8 mouse cellular contexts compared by ENCODE assay signal in the genomic region with DNA sequence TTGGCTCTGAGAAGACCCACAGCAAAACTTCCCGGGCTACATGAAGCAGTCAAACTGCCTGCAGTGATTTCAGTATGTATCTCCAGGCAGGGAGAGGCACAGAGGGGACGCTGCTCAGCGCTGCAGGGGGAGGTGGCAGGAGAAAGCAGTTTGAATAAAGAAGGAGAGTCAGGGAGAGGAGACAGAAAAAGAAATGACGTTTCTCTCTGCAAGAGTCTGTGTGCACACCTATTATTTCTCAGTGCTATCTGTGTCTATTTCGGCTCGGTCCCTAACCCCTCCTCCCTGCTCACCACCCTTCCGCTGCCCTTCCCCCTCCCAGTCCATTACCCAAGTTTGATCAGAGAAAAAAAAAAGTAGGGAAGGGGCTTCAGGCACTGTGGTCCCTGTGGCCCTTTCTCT.
DNase-seq lines count a peak whose midpoint lies in the region; ATAC-seq and TF ChIP-seq lines count a peak whose summit lies in the region.

No protein-coding gene starts in this region.

- H3K4me3 ChIP-seq in kidney, postnatal 0 days (replicated peaks; ENCODE audit: low read depth, low read length): peak overlapping the region; percentile 11
- H3K4me3 ChIP-seq in midbrain, postnatal 0 days (ENCODE audit: low read depth, low read length): peak overlapping the region; percentile 26

- no peak for DNase-seq in kidney, postnatal 0 days (ENCODE audit: low spot score)
- no peak for DNase-seq in kidney, adult 9 months
- DNase-seq in cerebellum, adult 8-10 months: peak; percentile 42
- DNase-seq in frontal cortex, postnatal 14 days (ENCODE audit: low spot score in 2 of 2): peak; percentile 15 to 30
- peak; percentile 26 to 39 for DNase-seq in left cerebral cortex, postnatal 36 days (ENCODE audit: low spot score in 2 of 2)
- DNase-seq in midbrain, postnatal 0 days (ENCODE audit: low spot score): peak; percentile 57
- no peak for DNase-seq in thymus, postnatal 10 days (ENCODE audit: low spot score in 2 of 2)

- H3K4me2 ChIP-seq in kidney, postnatal 0 days (ENCODE audit: low read length): peak overlapping the region; percentile 47
- H3K4me2 ChIP-seq in midbrain, postnatal 0 days (ENCODE audit: low read depth, low read length, poor library complexity, severe bottlenecking): peak overlapping the region; percentile 48

- intact Hi-C loops in left cerebral cortex, postnatal 36 days (cut with DNase I): no loop called here

- H3K9me3 ChIP-seq in kidney, postnatal 0 days (replicated peaks; ENCODE audit: low read length): no peaks in the 10 kb centered on the region
- no peaks in the 10 kb centered on the region for H3K9me3 ChIP-seq in midbrain, postnatal 0 days (ENCODE audit: low read length)

- H3K36me3 ChIP-seq in kidney, postnatal 0 days (ENCODE audit: insufficient read depth, low read length): no peaks in the 10 kb centered on the region
- H3K36me3 ChIP-seq in midbrain, postnatal 0 days (ENCODE audit: insufficient read depth, low read length): no peaks in the 10 kb centered on the region

- H3K4me1 ChIP-seq in kidney, postnatal 0 days (replicated peaks; ENCODE audit: insufficient read depth, low read length): 0 out of 2 replicates have a peak, but pooled peaks cover 2% of the 10 kb centered on the region
- H3K4me1 ChIP-seq in midbrain, postnatal 0 days (ENCODE audit: insufficient read depth, low read length): peaks cover 5% of the 10 kb centered on the region; the same call in 1 of the 2 replicates

- H3K9ac ChIP-seq in kidney, postnatal 0 days (ENCODE audit: low read depth, low read length): no peak overlapping the region
- peak overlapping the region; percentile 57 for H3K9ac ChIP-seq in midbrain, postnatal 0 days (replicated peaks; ENCODE audit: low read length, poor library complexity, severe bottlenecking)

- no peak overlapping the region for H3K27ac ChIP-seq in kidney, postnatal 0 days
- H3K27ac ChIP-seq in midbrain, postnatal 0 days (ENCODE audit: low read depth, low read length): peak overlapping the region; percentile 84

- WGBS in kidney, postnatal 0 days: 0% methylated on average over 6 of the region's 7 CpGs
- WGBS in midbrain, postnatal 0 days: 0% methylated on average over 7 of the region's 7 CpGs

- ATAC-seq in kidney, postnatal 0 days (replicated peaks; ENCODE audit: low FRiP score, low read depth): no peak
- ATAC-seq in midbrain, postnatal 0 days (ENCODE audit: low FRiP score): peak; percentile 83
- no peak for ATAC-seq in granulocyte monocyte progenitor cell, adult 5-6 weeks (replicated peaks; ENCODE audit: poor library complexity, severe bottlenecking)

- no peaks in the 10 kb centered on the region for H3K27me3 ChIP-seq in kidney, postnatal 0 days (ENCODE audit: insufficient read depth, low read length)
- no peaks in the 10 kb centered on the region for H3K27me3 ChIP-seq in midbrain, postnatal 0 days (ENCODE audit: insufficient read depth, low read length)

- no peak for TF ChIP-seq CTCF in kidney, postnatal 0 days (IDR thresholded peaks at IDR 0.05; ENCODE audit: low read depth)
- no peak; the same call in 1 of the 2 replicates for TF ChIP-seq CTCF in midbrain, postnatal 0 days (IDR thresholded peaks at IDR 0.05)

Comparison
In these comparisons a context has a peak if more than half of its experiments do, and no peak if none do; other contexts are left out.
1. DNase-seq: peak in cerebellum, adult 8-10 months (single experiment), frontal cortex, postnatal 14 days (2 of 2), left cerebral cortex, postnatal 36 days (2 of 2) and midbrain, postnatal 0 days (single experiment); none in kidney, postnatal 0 days (single experiment), kidney, adult 9 months (single experiment) and thymus, postnatal 10 days (0 of 2).